Mouse (Mus musculus) Patski (cell line): ENCODE results near the gene Tbc1d30. TPM values are rescaled to one million over a fixed set of nuclear protein-coding genes. Genes with fewer than 3 reads are reported as not detected.

Source experiments
- ATAC-seq: fragments of 100-300 bp; one replicate; pipeline ENCODE4 v1.8.0; 2021
- CTCF ChIA-PET: fragments of 350-600 bp; sonication (Branson Sonifier 250); formaldehyde crosslinking; loops from one replicate; lab custom pipeline; 2022; ENCODE audit warnings: inconsistent platforms; lab: Charles Lee
- POLR2A ChIA-PET: fragments of 350-600 bp; sonication (Branson Sonifier 250); formaldehyde crosslinking; loops from one replicate; lab custom pipeline; 2022; ENCODE audit warnings: antibody characterized with exemption, inconsistent platforms; lab: Charles Lee
- DNase-seq: peaks from one replicate; pipeline ENCODE4 v3.0.0-alpha.2; 2011; ENCODE audit warnings: low read depth, low spot score
- H3K27me3 ChIP-seq: fragments of 371-371 bp; one replicate; pipeline ENCODE4 v1.5.1; 2021
- CTCF ChIP-seq: fragments of 100-300 bp; IDR thresholded peaks from one replicate; pipeline ENCODE4 v1.5.1; 2021
- in situ Hi-C: fragments of 300-500 bp; cut with MboI; formaldehyde crosslinking; loops from 3 replicates; pipeline ENCODE4 v1.11.1; 2018; ENCODE audit warnings: low pct_unique_long_range_greater_than_20kb, mixed read lengths
- polyA plus RNA-seq: library from polyadenylated mRNA; unstranded; gene quantifications from one replicate; pipeline ENCODE4 v1.2.3, GENCODE M21; 2021

Gene Tbc1d30
- polyA plus RNA-seq, 1 experiment from 2014 or later = 0.24 TPM

DNA sequence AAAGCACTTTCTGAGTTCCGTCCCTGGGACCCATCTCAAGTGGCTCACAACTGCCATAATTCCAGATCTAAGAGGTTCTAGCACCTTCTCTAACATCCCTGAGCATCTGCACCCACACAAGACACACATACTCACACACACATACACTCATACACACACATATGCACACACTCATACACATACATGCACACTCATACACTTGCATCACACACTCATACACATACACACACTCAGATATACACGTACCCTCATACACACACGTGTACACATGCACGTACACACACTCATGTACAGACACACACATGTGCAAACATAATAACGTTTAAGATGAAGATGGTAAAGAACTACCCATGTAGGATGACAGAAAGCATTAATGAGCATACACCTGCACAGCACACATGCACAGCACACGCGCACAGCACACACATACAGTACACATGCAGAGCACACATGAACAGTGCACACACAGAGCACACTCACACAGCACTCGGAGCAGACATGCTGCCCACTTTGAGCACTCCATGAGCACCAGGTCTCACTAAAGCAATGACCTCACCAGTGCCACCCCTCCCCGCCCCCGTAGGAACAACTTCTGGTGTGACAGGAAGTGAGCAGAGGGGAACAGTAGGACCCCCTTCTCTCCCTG is 59.7 kb downstream of the Tbc1d30 start:
- CTCF ChIA-PET = no interaction called here
- ATAC-seq (no peak), DNase-seq (no peak)
- in situ Hi-C loops = no loop called here
- POLR2A ChIA-PET = interaction anchor here (0.7 kb wide), 1 partner anchor 12 kb away, joined by 4 read pairs; no protein-coding TSS in a partner anchor
- H3K27me3 ChIP-seq = no peaks in the 10 kb centered on the region
- TF ChIP-seq CTCF = no peak

DNA sequence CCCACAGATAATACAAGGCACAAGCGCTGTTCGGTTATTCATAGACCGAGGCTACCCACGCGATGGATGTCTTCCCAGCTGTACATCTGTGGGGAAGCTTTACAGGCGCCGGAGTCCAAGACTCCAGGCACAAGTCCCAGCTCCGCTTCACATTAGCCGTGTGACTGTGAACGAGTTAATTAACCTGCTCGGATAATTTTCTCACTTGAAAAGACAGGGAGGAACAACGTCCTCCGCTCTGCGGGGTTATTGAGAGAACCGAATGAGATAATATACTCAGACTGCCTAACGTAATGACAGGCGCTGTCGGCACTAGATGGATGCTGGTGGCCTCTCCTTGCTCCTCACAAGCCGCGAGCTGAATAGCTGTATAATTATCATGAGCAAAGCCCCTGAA is 60.4 kb downstream of the Tbc1d30 start:
- H3K27me3 ChIP-seq = no peaks in the 10 kb centered on the region
- in situ Hi-C loops = no loop called here
- ATAC-seq (no peak), DNase-seq (no peak)
- CTCF ChIA-PET = interaction anchor here (0.7 kb wide), 1 partner anchor 136 kb away, joined by 3 read pairs; no protein-coding TSS in a partner anchor
- TF ChIP-seq CTCF = no peak
- POLR2A ChIA-PET = no interaction called here

DNA sequence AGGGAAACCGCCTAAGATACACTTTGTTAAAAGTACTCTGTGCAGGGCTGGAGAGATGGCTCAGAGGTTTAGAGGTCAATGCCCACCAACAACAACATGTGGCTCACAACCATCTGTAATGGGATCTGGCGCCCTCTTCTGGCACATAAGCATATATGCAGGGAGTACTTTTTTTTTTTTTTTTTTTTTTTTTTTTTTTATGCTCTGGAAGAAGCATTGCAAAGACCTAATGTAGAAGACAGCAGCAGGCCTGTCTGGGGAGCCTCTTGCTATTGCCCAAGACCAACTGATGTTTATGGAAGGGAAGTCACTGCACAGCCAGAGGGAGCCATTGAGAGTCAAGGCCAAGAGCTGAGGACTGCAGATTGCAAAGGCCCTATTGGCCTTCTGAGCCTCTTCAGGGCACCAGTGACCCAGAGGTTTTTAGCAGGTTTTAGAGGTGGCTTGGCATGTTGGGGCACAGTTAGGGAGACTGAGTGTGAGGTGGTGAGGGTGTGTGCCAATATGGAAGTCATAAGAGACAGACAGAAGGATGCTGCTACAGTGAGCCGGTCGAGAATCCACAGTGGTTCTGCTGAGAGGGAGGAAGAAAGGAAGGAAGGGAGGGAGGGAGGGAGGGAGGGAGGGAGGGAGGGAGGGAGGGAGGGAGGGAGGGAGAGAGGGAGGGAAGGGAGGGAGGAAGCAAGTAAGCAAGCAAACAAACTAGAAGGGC is 61.0 kb downstream of the Tbc1d30 start:
- in situ Hi-C loops = no loop called here
- DNase-seq (no peak), ATAC-seq (no peak)
- H3K27me3 ChIP-seq = no peaks in the 10 kb centered on the region
- ChIA-PET POLR2A (no interaction called here), CTCF (interaction anchor here (0.7 kb wide), 1 partner anchor 136 kb away, joined by 3 read pairs; no protein-coding TSS in a partner anchor)
- TF ChIP-seq CTCF = no peak

DNA sequence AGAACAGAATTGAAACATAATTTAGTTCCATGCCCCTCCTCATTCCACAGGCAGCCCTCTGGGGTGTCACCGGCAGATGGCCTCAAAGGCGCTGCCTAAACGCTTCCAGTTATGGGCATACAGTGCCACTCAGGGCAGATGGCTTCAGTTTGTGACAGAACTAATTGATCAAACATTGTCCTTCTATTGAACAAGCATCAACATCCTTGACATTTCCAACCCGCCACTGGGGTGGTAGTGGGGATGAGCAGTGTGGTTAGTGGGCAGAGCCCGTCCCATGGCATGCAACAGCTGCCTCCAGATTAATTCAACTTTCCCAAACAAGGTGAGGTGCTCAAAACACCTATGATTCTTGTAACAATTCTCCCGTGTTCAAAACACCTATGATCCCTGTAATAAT is 68.2 kb downstream of the Tbc1d30 start:
- POLR2A ChIA-PET = no interaction called here
- H3K27me3 ChIP-seq = no peaks in the 10 kb centered on the region
- CTCF ChIA-PET = interaction anchor here (1.3 kb wide), 1 partner anchor 10 kb away, joined by 3 read pairs; no protein-coding TSS in a partner anchor
- no peak for TF ChIP-seq CTCF
- in situ Hi-C loops = no loop called here
- DNase-seq (no peak), ATAC-seq (no peak)

DNA sequence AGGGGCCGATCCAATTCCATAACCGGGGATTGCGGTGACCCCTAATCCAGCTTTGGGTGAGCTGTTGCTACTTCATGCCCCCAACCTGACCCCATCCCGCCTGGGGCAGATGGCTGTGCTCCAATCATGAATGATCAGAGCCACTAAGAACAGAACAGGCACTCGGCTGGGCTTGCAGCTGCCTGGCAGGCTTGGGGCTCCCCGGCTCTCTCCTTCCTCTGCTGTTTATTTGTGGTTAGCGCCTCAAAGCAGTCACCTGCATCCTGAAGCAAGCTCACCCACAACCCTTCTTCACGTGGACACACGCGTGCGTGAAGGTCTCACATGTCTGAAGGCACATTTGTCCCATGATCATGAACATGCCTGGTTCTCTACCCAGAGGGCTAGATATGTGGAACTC is 68.6 kb downstream of the Tbc1d30 start:
- ATAC-seq (no peak), DNase-seq (no peak)
- ChIA-PET POLR2A (interaction anchor here (0.5 kb wide), 1 partner anchor 161 kb away, joined by 4 read pairs; no protein-coding TSS in a partner anchor), CTCF (interaction anchor here (1.3 kb wide), 1 partner anchor 10 kb away, joined by 3 read pairs; no protein-coding TSS in a partner anchor)
- in situ Hi-C loops = no loop called here
- no peak for TF ChIP-seq CTCF
- no peaks in the 10 kb centered on the region for H3K27me3 ChIP-seq

DNA sequence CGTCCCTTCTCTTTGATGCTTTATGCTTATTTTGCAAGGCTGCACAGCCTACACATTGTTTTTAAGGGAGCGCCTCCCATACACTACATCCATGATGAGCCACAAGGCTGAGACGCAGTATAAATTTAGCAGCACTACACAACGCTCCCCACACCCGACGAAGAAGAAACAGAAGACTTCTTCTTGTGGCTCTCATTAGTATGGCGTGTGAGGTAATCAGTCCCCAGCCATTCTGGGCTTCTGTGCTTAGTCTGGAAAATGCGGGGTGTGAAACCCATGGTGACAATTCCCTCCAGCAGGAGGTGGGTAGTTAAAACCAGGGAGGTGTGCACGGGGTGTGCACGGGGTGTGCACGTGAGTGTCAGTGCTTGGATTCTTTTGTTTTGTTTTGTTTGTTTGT is 70.1 kb downstream of the Tbc1d30 start:
- in situ Hi-C loops = no loop called here
- no peaks in the 10 kb centered on the region for H3K27me3 ChIP-seq
- ChIA-PET CTCF (no interaction called here), POLR2A (no interaction called here)
- DNase-seq (no peak), ATAC-seq (no peak)
- no peak for TF ChIP-seq CTCF

DNA sequence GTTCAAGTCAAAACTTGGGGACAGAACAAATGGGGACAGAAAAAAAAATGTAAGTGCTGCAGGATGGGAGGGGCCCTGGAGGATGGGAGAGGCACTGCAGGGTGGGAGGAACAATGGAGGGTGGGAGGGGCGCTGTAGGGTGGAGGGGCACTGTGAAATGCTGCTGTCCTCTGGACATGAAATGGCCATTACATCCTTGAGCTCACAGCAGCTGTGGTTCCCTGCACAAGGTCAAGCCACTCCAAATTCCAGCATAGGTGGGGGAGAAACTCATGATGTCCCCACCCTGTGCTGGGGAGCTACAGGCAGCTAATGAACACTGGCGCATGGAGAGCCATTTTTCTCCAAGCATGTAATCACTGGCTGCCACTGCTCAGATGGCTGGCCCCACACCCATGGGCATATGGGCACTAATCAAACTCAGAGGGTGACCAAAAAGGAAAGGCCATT is 74.0 kb downstream of the Tbc1d30 start:
- no peak for TF ChIP-seq CTCF
- in situ Hi-C loops = no loop called here
- no peak for ATAC-seq
- POLR2A ChIA-PET = no interaction called here
- H3K27me3 ChIP-seq = no peaks in the 10 kb centered on the region
- no peak for DNase-seq
- CTCF ChIA-PET = no interaction called here

DNA sequence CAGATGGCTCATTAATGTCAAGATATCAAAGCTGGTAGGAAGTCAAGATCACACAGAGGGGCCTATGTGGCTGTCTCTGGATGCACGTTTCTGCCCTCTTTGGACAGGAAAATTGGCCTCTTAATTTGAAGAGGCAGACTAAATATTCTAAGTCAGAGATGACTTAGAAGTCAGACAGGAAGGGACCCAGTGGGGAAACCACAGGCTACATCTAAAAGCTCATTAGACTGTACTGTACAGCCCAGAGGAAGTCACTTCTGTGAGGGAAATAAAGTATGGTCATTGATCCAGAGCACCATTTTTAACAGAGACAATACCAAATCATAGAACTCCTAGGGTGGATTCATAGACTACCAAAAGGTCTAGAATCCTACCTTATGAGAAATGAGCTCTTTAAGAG is 76.1 kb downstream of the Tbc1d30 start:
- no peak for TF ChIP-seq CTCF
- H3K27me3 ChIP-seq = no peaks in the 10 kb centered on the region
- CTCF ChIA-PET = no interaction called here
- DNase-seq (no peak), ATAC-seq (no peak)
- POLR2A ChIA-PET = no interaction called here
- in situ Hi-C loops = loop anchor here (25.0 kb wide), 1 partner anchor 563 kb away; no protein-coding TSS in a partner anchor

DNA sequence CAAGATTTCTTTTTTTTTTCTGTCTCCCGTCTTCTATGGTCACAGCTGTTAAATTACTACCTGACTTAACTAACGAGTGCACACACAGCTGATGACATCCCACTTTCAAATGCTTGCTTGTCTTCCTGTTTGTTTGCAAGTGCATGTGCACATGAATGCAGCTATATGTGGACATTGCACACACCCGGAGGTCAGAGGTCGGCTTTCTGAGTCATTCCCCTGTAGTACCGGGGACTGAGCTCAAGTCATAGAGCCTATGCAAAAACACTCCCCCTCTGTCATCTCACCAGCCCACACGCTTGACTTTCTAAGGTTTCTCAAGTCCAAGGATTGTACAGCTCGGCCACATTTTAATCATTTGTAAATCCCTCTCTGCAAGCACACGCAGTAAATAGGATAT is 80.1 kb downstream of the Tbc1d30 start:
- no peaks in the 10 kb centered on the region for H3K27me3 ChIP-seq
- no peak for TF ChIP-seq CTCF
- in situ Hi-C loops = loop anchor here (25.0 kb wide), 1 partner anchor 559 kb away; no protein-coding TSS in a partner anchor
- POLR2A ChIA-PET = no interaction called here
- DNase-seq (no peak), ATAC-seq (no peak)
- CTCF ChIA-PET = interaction anchor here (1.3 kb wide), 1 partner anchor 238 kb away, joined by 4 read pairs; no protein-coding TSS in a partner anchor

DNA sequence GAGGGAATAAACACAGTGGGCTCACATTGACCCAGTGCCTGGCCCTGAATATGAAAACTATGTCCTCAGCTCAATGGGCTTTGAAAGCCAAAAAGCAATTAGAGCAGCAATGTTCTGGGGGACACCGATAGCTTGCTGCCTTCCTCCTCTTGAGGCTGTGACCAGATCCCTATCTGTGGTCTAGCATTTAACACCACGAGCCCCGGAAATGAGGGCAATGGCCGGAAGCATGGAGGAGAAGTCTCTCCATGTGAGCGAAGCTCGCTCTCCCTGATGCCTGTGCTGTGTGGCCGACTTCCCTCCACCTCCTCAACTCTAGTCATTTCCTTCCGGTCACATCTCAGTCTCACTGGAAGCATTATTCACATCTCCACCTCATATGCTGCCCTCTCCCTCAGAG is 82.3 kb downstream of the Tbc1d30 start:
- ChIA-PET POLR2A (no interaction called here), CTCF (no interaction called here)
- in situ Hi-C loops = loop anchor here (10.0 to 25.0 kb wide), 2 partner anchors 556 to 1024 kb away; no protein-coding TSS in a partner anchor
- ATAC-seq = no peak
- DNase-seq = no peak
- TF ChIP-seq CTCF = no peak
- H3K27me3 ChIP-seq = no peaks in the 10 kb centered on the region

DNA sequence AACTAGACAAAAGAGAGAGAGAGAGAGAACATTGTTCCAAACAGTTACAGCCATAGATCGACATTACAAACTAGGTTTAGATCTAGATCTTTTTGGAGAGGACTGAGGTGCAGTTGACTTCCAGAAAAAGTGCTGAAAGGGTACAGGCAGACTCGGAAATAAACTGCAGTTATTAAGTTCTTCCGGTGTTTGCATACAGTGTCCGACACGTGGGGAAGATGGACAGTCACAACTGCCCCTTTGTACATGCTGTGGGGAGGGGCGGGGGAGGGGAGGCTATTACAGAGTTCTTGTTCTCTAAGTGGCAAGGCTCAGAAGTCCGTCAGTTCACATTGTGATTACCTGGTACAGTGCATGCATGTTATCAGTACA is 86.9 kb downstream of the Tbc1d30 start:
- POLR2A ChIA-PET = no interaction called here
- in situ Hi-C loops = loop anchor here (10.0 to 25.0 kb wide), 2 partner anchors 552 to 1019 kb away; no protein-coding TSS in a partner anchor
- CTCF ChIA-PET = interaction anchor here (1.3 to 1.5 kb wide), 2 partner anchors 8 to 9 kb away, joined by 3 read pairs; no protein-coding TSS in a partner anchor
- no peak for TF ChIP-seq CTCF
- ATAC-seq = no peak
- DNase-seq = no peak
- no peaks in the 10 kb centered on the region for H3K27me3 ChIP-seq
